Mouse (Mus musculus): Measurements from ENCODE around the gene Sap30bp.

GRCm38 (mm10) chr11:115931235-115931634 is 1.8 kb upstream of the Sap30bp start:
- TF ChIP-seq GATA1 (IDR thresholded peaks at IDR 0.05; ENCODE audit: borderline replicate concordance, low read length) (no peak), FLI1 (IDR thresholded peaks at IDR 0.05; ENCODE audit: low read length) (no peak)

All from megakaryocyte, embryonic 14.5 days (primary cell).